Mouse (Mus musculus) olfactory bulb, adult 2 months (tissue): ENCODE measurements at regions not wholly inside any gene's neighbourhood (a gene's known extent, or its start where the extent isn't known, plus 50 kb on each side); places are given as distances from the start of the nearest gene placed in this dataset.

ENCODE experiments used
- H3K27ac ChIP-seq: fragments of 200-500 bp; 2 replicates; pipeline ENCODE4 v1.5.1; 2012; ENCODE audit warnings: low read depth, low read length; ENCODE audit not compliant: insufficient read depth
- H3K4me1 ChIP-seq: fragments of 200-500 bp; 2 replicates; pipeline ENCODE4 v1.6.1; 2012; ENCODE audit warnings: low read length; ENCODE audit not compliant: control insufficient read depth, insufficient read depth
- H3K4me3 ChIP-seq: fragments of 200-500 bp; 2 replicates; pipeline ENCODE4 v1.5.1; 2012; ENCODE audit warnings: mild to moderate bottlenecking, low read depth, low read length, moderate library complexity; ENCODE audit not compliant: insufficient read depth
- CTCF ChIP-seq: fragments of 200-500 bp; IDR thresholded peaks from 2 replicates; pipeline ENCODE4 v1.5.1; 2012; ENCODE audit warnings: low read depth, mild to moderate bottlenecking, low read length, moderate library complexity; ENCODE audit not compliant: insufficient read depth
- POLR2A ChIP-seq: fragments of 200-500 bp; IDR thresholded peaks from 2 replicates; pipeline ENCODE4 v1.6.1; 2012; ENCODE audit warnings: mild to moderate bottlenecking, low read depth, low read length, moderate library complexity; ENCODE audit not compliant: insufficient read depth
- WGBS: fragments of 180-500 bp; shearing (Covaris S2); methylation state at CpG from one replicate; pipeline ENCODE4 v1.1.7; 2018; 5-methylcytosine and 5-hydroxymethylcytosine counted together

DNA sequence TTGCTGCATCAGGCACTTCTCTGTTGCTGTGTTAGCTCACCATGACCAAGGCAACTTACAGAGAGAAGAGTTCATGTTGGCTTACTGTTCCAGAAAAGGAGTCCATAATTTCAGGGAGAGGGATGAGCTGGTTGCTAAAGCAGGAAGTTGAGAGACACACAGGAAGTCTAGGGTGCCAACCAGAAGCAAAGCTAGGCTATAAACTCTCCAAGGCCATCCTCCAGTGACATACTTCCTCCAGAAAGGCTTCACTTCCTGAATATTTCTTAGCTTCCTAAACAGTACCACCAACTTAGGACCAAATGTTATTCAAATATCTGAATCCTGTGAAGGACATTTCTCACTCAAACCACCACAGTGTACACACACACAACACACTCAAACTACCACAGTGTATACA, 2010.6 kb downstream of the A830018L16Rik start:
- Histone ChIP-seq H3K4me1 (peaks cover 8% of the 10 kb centered on the region), H3K4me3 (no peak overlapping the region)
- TF ChIP-seq POLR2A = no peak
- no peak for TF ChIP-seq CTCF

GRCm38 (mm10) chr1:13425601-13426327, 2011.9 kb downstream of the A830018L16Rik start:
- WGBS = 11% methylated on average over 9 of the region's 9 CpGs
- H3K4me3 ChIP-seq = no peak overlapping the region
- no peak overlapping the region for H3K27ac ChIP-seq
- no peak for TF ChIP-seq CTCF
- TF ChIP-seq POLR2A = no peak
- H3K4me1 ChIP-seq = peaks cover 8% of the 10 kb centered on the region

More for the DNA sequence above, 2010.6 kb downstream of the A830018L16Rik start:
- H3K27ac ChIP-seq = no peak overlapping the region

DNA sequence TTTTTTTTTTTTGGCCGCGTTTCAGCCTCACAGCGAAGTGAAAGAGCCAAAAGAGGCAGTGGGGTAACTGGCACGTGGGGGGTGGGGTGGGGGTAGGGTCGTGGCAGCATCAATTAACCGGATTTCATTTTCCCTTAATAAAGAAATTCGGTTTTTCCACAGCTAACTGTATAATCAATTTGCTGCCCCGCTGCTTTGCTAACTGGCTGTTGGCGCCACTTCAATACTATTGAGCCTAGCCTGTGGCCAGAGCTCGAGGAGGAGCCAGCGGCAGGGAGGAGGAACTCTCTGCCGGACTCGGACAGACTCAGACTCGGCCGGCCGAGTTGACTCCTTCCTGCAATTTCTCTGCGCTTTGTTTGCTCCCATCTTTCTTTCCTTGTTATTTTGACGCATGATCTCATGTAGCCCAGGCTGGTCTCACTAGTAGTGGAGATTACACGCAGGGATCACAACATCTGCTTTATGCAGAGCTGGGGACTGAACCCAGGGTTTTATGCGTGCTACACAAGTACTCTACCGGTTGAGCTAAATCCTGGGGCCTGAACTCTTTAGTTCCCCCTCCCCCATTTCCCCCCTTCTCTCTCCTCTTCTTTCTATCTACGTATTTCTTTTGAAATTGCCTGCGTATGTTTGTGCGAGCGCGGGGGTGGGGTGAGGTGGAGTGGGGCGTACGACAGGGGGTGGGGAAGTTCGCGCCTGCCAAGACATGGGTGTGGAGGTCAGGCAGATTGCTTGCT, 2012.6 kb downstream of the A830018L16Rik start:
- Histone ChIP-seq H3K27ac (no peak overlapping the region), H3K4me1 (peaks cover 8% of the 10 kb centered on the region), H3K4me3 (peak overlapping the region; percentile 43)
- no peak for TF ChIP-seq CTCF
- no peak for TF ChIP-seq POLR2A
- WGBS = 2% methylated on average over 30 of the region's 30 CpGs

GRCm38 (mm10) chr1:13427068-13427434, 2013.1 kb downstream of the A830018L16Rik start:
- Histone ChIP-seq H3K4me1 (peaks cover 8% of the 10 kb centered on the region), H3K27ac (no peak overlapping the region), H3K4me3 (no peak overlapping the region)
- WGBS = 57% methylated on average over 5 of the region's 5 CpGs
- TF ChIP-seq POLR2A (no peak), CTCF (no peak)

- Histone ChIP-seq H3K27ac (no peak overlapping the region), H3K4me3 (no peak overlapping the region), H3K4me1 (peaks cover 8% of the 10 kb centered on the region)
- TF ChIP-seq CTCF (no peak), POLR2A (no peak)
- WGBS = 60% methylated on average over 11 of the region's 11 CpGs
Measured at GRCm38 (mm10) chr1:13427501-13428207, 2013.7 kb downstream of the A830018L16Rik start.

- Histone ChIP-seq H3K4me1 (no peaks in the 10 kb centered on the region), H3K27ac (no peak overlapping the region), H3K4me3 (no peak overlapping the region)
- TF ChIP-seq POLR2A = no peak
- TF ChIP-seq CTCF = no peak
- 86% methylated on average over 6 of the region's 6 CpGs for WGBS
Measured at GRCm38 (mm10) chr1:13437747-13438394, 2024.0 kb downstream of the A830018L16Rik start.

GRCm38 (mm10) chr1:13442366-13442765, 2028.5 kb downstream of the A830018L16Rik start:
- 71% methylated on average over 6 of the region's 6 CpGs for WGBS

DNA sequence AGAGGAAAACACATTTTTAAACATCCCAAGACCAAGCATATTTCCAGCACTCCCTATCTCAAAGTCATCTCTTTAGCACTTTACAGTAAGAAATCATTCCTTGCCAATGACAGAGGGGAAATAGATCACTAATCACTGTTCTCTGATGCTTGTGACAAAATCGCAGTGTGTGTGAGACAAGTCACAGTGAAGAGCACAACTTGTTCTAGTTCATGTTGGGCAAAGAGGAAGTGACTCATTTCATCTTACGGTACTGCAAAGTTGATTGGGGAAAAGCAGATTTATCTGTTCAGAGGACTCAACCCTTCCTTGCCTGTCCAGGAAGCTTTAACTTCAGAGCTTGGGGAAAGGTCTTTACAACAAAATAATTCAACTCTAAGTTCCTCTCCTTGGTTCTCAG, 2040.6 kb downstream of the A830018L16Rik start:
- Histone ChIP-seq H3K27ac (no peak overlapping the region), H3K4me3 (no peak overlapping the region), H3K4me1 (no peaks in the 10 kb centered on the region)
- TF ChIP-seq CTCF (no peak), POLR2A (no peak)
- WGBS = 79% methylated on average over 2 of the region's 2 CpGs

More at GRCm38 (mm10) chr1:13442366-13442765, 2028.5 kb downstream of the A830018L16Rik start:
- no peak for TF ChIP-seq POLR2A
- no peak for TF ChIP-seq CTCF
- Histone ChIP-seq H3K4me1 (no peaks in the 10 kb centered on the region), H3K4me3 (no peak overlapping the region), H3K27ac (no peak overlapping the region)

DNA sequence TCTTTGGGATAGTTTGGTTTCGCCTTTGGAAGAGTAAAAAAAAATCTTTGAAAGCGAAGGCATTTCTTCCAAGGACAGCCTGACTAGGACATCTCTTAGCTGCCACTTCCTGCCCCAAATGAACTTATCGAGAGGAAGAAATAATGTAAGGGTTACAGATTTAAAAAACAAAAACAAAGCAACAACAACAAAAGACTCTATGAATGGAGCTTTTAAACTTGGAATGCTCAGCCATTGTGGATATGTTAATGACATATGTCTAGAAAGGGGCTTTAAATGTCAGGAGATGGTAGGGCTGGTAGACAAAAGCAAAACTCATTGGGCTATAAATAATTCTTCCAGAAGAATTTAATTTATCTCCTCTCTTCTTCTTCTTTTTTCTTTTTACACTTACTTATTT, 2041.7 kb downstream of the A830018L16Rik start:
- Histone ChIP-seq H3K27ac (no peak overlapping the region), H3K4me3 (no peak overlapping the region), H3K4me1 (no peaks in the 10 kb centered on the region)
- 79% methylated on average over 3 of the region's 3 CpGs for WGBS
- TF ChIP-seq POLR2A (no peak), CTCF (no peak)
